Mouse (Mus musculus) heart, adult 2 months (tissue): ENCODE results near the gene Rnf185.

Experiments used
- CTCF ChIP-seq: fragments of 200-600 bp; IDR thresholded peaks from 2 replicates; pipeline ENCODE4 v1.8.1; 2022; ENCODE audit warnings: antibody characterized with exemption, mild to moderate bottlenecking, moderate library complexity
- POLR2A ChIP-seq: fragments of 200-500 bp; IDR thresholded peaks from 2 replicates; pipeline ENCODE4 v1.6.1; 2011; ENCODE audit warnings: mild to moderate bottlenecking, low read depth, low read length, control low read depth; ENCODE audit not compliant: insufficient read depth

DNA sequence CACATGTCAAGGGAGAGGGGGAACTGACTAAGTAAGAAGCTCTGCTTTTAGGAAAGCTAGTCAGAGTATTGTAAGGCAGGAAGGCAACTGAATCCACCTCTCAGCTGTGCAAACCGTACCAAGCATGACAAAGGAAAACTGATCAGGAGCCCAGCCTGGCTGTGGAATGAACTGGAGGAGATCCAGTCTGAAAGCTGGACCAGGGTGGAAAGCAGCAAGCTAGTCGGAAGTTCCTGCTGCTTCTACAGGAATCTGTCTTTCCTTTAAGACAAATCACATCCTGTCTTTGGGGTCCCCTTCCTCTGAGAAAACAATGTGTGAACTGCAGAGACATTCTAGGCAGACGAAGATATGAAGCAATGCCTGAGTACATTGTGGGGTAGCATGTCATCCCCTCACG is 33.4 kb downstream of the Rnf185 start:
- TF ChIP-seq CTCF (no peak), POLR2A (no peak)
